Mouse (Mus musculus): ENCODE measurements around the gene Slamf6.

DNA sequence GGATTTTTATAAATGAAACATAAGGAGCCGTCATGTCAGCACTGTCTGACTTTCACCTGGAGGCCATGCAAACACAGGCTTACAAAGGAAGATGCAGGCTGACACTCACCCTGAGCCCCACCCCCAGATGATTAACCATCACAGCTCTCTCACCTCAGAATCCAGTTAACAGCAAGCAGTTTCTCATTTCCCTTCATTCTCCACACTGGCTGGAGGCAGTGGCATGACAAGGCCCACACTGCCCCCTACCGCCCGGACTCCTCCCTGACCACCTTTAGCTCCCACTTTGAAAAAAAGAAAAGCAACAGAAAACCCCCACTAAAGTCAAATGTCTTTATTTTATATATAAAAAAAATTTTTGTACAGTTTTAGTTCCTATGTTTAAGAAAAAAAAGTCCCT, 83.3 kb downstream of the Slamf6 start:
- TF ChIP-seq MEF2A (IDR thresholded peaks at IDR 0.05; ENCODE audit: extremely low read depth, insufficient replicate concordance, low read depth, low read length, poor library complexity, severe bottlenecking) (no peak), ELF1 (IDR thresholded peaks at IDR 0.05; ENCODE audit: low read depth, low read length) (no peak), GABPA (IDR thresholded peaks at IDR 0.05; ENCODE audit: low read depth, low read length) (no peak), POLR2A (IDR thresholded peaks at IDR 0.05; ENCODE audit: control insufficient read depth in 1 of 2, insufficient read depth in 1 of 2, low read depth in 1 of 2, low read length in 2 of 2, poor library complexity in 1 of 2) (no peak), CTCF (IDR thresholded peaks at IDR 0.05 in 2 of 3, conservative IDR thresholded peaks at IDR 0.05 in 1 of 3; ENCODE audit: control insufficient read depth in 1 of 3, insufficient read depth in 1 of 3, low read depth in 2 of 3, low read length in 3 of 3, poor library complexity in 1 of 3, severe bottlenecking in 1 of 3) (peak; percentile 56 to 95 (median 93)), MAFK (IDR thresholded peaks at IDR 0.05; ENCODE audit: borderline replicate concordance, low read depth, low read length) (no peak), BHLHE40 (IDR thresholded peaks at IDR 0.05; ENCODE audit: borderline replicate concordance, low read depth, low read length) (no peak), TAL1 (IDR thresholded peaks at IDR 0.05; ENCODE audit: low read length) (no peak), USF1 (IDR thresholded peaks at IDR 0.05; ENCODE audit: low read depth, low read length) (no peak), RCOR1 (IDR thresholded peaks at IDR 0.05; ENCODE audit: low read depth, low read length) (no peak), SIN3A (IDR thresholded peaks at IDR 0.05; ENCODE audit: low read length) (no peak), ZMIZ1 (IDR thresholded peaks at IDR 0.05; ENCODE audit: low read depth, low read length) (no peak), ETS1 (IDR thresholded peaks at IDR 0.05; ENCODE audit: low read depth, low read length) (no peak), NRF1 (IDR thresholded peaks at IDR 0.05; ENCODE audit: insufficient read depth, low read depth, low read length, poor library complexity, severe bottlenecking) (no peak)

Data from MEL (cell line).